Mouse (Mus musculus): ENCODE data around the gene Polr1e. TPM values are rescaled to one million over a fixed set of nuclear protein-coding genes. Genes with fewer than 3 reads are reported as not detected.
"Not testable (repeated sequence)": the region's sequence is repeated elsewhere in the genome, so short reads cannot be mapped to it uniquely, and the experiment has no call there.

Gene Polr1e
- polyA plus RNA-seq, 1 experiment from 2014 or later: 38.6 TPM

DNA sequence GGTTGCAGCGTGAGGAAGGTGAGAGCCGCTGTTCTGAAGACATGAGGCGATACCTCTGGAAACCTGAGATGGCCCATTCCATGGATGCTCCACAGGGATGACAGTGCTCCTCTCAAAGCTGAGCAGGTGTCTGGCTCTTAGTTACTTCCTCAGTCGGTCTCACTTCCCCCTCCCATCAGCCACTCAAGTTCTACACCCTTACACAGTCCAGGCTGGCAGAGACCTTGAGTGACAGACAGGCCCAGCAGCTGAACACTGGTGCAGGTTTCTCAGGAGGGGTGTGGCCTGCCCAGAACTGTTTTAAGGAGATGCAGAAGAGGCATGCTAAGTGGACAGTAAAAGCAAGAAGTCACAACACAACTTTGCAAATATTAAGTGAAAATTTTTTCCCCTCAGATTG lies 49.4 kb downstream of the Polr1e start:
- no peak for ATAC-seq (ENCODE audit: low FRiP score)
- WGBS: 93% methylated on average over 4 of the region's 4 CpGs
- H3K4me1 ChIP-seq: peaks cover 6% of the 10 kb centered on the region
- H3K27me3 ChIP-seq: no peaks in the 10 kb centered on the region
- H3K9me3 ChIP-seq (replicated peaks): no peaks in the 10 kb centered on the region
- no peak overlapping the region for H3K9ac ChIP-seq
- no peak overlapping the region for H3K4me3 ChIP-seq
- H3K4me2 ChIP-seq (replicated peaks): no peak overlapping the region
- no peaks in the 10 kb centered on the region for H3K36me3 ChIP-seq
- H3K27ac ChIP-seq: no peak overlapping the region

DNA sequence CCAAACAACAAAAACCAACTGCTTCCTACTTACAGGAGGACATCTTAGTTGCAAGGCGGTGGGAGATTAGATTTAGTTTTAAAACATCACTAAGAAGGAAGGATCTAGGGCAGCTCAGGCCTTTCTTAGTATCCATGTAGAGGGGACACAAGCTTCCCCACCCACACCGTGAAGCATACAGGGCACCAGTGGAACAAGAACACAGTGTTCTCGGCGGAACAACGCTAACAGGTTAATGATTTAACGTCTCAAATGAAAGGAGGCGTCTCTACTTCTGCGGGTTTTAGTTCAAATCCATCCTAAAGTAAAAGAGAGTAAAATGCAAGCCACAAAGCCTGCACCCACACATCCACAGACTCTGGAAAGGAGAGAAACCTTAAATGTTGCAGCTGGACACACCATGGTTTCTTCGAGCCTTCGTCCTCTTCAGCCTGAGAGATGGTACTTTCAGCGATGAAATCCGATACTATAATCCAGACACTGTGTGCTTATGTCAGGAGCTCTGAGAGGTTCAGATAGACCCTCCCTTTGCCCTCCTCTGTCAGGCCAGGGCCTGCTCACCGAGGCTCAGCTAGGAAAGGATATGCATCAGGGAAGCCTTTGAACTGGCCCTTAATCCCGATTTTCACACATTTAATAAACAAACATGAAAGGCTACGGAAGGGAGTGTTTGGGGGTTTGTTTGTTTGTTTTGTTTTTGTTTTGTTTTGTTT lies 54.0 kb downstream of the Polr1e start:
- no peak for ATAC-seq (ENCODE audit: low FRiP score)
- Histone ChIP-seq H3K27ac (no peak overlapping the region), H3K4me3 (no peak overlapping the region), H3K9ac (no peak overlapping the region), H3K4me1 (peaks cover 3% of the 10 kb centered on the region), H3K4me2 (replicated peaks) (no peak overlapping the region), H3K36me3 (no peaks in the 10 kb centered on the region), H3K27me3 (no peaks in the 10 kb centered on the region), H3K9me3 (replicated peaks) (no peaks in the 10 kb centered on the region)
- 77% methylated on average over 15 of the region's 15 CpGs for WGBS

DNA sequence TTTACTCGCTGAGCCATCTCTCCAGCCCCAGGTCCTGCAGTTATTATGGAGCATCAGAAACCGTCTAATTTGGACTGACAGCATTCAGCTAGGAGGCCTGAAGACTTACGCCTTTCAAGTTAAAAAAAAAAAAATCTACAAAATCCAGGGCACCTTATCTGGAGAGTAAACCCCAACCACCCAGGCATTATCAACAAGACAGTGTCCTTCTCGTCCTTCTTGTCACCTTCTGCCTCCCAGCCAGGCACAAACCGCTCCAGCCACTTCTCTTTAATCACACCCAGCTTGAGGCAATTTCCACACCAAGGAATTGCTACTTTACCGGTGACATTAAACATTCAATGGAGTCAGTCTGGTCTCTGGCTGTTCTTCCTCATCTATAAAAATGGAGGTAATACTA lies 55.2 kb downstream of the Polr1e start:
- WGBS: 88% methylated on average over 6 of the region's 6 CpGs
- peaks cover 3% of the 10 kb centered on the region for H3K4me1 ChIP-seq
- no peak overlapping the region for H3K9ac ChIP-seq
- no peak overlapping the region for H3K27ac ChIP-seq
- ATAC-seq (ENCODE audit: low FRiP score): no peak
- no peaks in the 10 kb centered on the region for H3K27me3 ChIP-seq
- H3K4me3 ChIP-seq: no peak overlapping the region
- H3K9me3 ChIP-seq (replicated peaks): no peaks in the 10 kb centered on the region
- H3K4me2 ChIP-seq (replicated peaks): no peak overlapping the region
- 0 out of 2 replicates have a peak, but pooled peaks cover under 1% of the 10 kb centered on the region for H3K36me3 ChIP-seq

DNA sequence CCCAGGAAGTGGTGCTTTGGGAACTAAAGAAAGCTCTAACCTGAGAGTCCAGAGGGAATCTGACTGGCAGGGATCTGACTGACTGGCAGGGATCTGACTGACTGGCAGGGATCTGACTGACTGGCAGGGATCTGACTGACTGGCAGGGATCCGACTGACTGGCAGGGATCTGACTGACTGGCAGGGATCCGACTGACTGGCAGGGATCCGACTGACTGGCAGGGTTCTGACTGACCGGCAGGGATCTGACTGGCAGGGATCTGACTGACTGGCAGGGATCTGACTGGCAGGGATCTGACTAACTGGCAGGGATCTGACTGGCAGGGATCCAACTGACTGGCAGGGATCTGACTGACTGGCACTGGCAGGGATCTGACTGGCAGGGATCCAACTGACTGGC lies 62.7 kb downstream of the Polr1e start:
- not testable (repeated sequence) for H3K4me2 ChIP-seq (replicated peaks); H3K27ac ChIP-seq; ATAC-seq (ENCODE audit: low FRiP score); H3K4me3 ChIP-seq; H3K36me3 ChIP-seq; H3K9ac ChIP-seq; H3K27me3 ChIP-seq; H3K9me3 ChIP-seq (replicated peaks)
- 89% methylated on average over 4 of the region's 4 CpGs for WGBS
- H3K4me1 ChIP-seq: peaks cover 13% of the 10 kb centered on the region

DNA sequence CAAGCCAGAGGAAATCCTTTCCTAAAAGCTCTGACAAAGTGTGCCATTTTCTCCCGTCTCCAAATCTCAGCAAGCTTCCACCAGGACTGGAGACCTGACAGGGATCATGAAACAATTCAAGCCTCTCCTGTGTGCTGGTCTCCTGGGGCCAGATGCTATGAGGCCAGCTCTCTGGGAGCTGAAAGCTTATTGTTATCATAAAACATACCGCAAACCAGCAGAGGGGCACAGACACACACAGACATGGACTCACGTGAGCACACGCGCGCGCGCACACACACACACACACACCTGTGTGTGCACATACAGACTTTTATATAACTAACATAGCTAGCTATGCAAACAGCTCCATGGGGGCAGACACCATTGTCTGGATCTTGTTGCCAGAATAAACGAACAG lies 64.6 kb downstream of the Polr1e start:
- no peaks in the 10 kb centered on the region for H3K27me3 ChIP-seq
- 0 out of 2 replicates have a peak, but pooled peaks cover 3% of the 10 kb centered on the region for H3K36me3 ChIP-seq
- 76% methylated on average over 9 of the region's 9 CpGs for WGBS
- H3K9me3 ChIP-seq (replicated peaks): no peaks in the 10 kb centered on the region
- peak overlapping the region; percentile 90 for H3K4me3 ChIP-seq
- H3K4me1 ChIP-seq: peaks cover 13% of the 10 kb centered on the region
- peak overlapping the region; percentile 55; the same call in 1 of the 2 replicates for H3K27ac ChIP-seq
- no peak for ATAC-seq (ENCODE audit: low FRiP score)
- H3K4me2 ChIP-seq (replicated peaks): peak overlapping the region; percentile 77
- peak overlapping the region; percentile 49 for H3K9ac ChIP-seq

DNA sequence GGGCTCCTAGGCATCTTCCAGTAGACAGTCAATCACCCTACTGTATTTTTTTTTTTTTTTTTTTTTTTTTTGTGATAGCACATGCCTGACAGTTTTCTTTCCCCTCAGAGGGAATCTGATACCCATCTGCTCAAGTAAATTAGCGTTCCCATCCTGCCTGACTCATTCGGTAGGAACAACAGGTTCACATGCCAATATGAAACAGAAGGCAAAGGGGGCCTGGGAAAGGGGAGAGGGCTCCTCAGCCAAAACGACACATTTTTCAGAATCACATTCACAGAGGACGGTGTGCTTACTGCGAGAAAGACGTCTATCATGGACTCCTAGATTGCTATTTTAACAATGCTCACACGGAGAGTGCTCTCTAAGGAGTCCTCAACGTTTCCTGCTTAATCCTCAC lies 65.1 kb downstream of the Polr1e start:
- no peak for ATAC-seq (ENCODE audit: low FRiP score)
- 0 out of 2 replicates have a peak overlapping the region, but pooled peaks have one; percentile 55 for H3K27ac ChIP-seq
- peak overlapping the region; percentile 96 for H3K9ac ChIP-seq
- 1% methylated on average over 8 of the region's 8 CpGs for WGBS
- no peaks in the 10 kb centered on the region for H3K9me3 ChIP-seq (replicated peaks)
- H3K4me3 ChIP-seq: peak overlapping the region; percentile 90
- 0 out of 2 replicates have a peak, but pooled peaks cover 3% of the 10 kb centered on the region for H3K36me3 ChIP-seq
- H3K4me2 ChIP-seq (replicated peaks): peak overlapping the region; percentile 77
- H3K4me1 ChIP-seq: peaks cover 13% of the 10 kb centered on the region
- H3K27me3 ChIP-seq: no peaks in the 10 kb centered on the region

DNA sequence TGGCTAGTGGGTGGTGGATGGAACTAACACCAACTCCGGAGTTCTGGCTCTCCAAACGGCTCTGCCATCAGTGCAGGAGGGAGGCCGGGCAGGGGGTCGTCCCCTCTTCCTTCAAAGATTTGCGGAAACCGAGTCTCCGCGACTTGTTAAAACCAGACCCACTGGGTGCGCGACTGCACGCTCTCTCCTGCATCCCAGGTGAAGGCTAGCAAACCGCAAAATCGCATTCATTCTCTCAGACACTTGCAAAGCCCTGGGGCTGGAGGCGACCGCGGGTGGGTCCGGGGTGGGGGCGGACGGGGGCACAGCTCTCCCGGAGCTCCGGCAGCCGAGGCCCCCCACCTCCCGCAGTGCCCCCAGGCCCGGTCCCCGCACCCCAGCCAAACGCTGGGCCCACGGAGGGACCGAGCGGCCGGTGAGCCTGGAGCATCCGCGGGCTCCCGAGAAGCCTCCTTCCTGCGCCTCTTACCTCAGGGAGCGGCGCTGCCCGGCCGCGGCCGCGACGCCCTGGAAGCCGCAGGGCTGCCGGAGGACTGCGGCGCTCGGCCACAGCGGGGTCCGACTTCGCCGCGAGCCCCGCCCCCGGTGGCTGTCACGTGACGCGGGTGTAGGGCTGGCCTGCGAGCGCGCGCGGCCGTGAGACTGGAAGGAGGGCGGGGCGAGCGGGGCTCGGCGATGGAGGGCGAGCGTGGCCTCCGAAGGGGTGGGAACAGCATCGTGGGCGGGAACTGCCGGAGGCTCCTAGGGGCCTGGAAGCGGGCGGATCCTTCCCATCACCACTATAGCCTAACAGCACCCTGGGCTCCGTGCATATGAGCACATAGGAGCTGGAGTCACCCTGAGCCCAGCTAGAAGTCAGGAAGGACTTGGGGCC lies 65.9 kb downstream of the Polr1e start, which contains the start of gene Fbxo10:
Gene Fbxo10 (minus strand): TSS at position 584 of the 874 bp plus-strand sequence.
- Histone ChIP-seq H3K9me3 (replicated peaks) (no peaks in the 10 kb centered on the region), H3K27ac (peak within 1 kb of the TSS; percentile 84), H3K4me2 (replicated peaks) (peak within 1 kb of the TSS; percentile 77), H3K4me3 (peak within 1 kb of the TSS; percentile 90), H3K9ac (peak within 1 kb of the TSS; percentile 96), H3K27me3 (no peaks in the 10 kb centered on the region), H3K36me3 (no peaks in the 10 kb centered on the region), H3K4me1 (peaks cover 13% of the 10 kb centered on the region)
- WGBS: under 1% methylated on average over 66 of the region's 77 CpGs
- ATAC-seq (ENCODE audit: low FRiP score): peak; percentile 93

DNA sequence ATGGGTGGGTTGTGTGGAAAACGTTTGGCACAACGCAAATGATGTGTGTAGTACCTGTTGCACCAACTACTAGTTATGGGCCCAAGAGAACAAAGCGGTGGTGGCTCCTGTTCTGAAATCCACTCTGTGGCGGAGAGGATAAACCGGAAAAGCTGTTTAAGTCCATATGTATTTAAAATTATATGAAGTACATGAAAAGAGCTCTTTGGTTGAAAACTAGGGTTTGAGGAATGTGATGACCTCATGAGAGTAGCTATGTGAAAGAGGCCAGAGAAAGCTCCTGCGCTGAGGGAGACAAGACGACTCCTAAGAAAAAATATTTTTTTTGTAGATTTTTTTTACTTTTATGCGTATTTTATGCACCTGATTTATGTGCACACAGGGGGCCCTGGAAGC lies 66.5 kb downstream of the Polr1e start:
- Histone ChIP-seq H3K27ac (no peak overlapping the region), H3K4me1 (peaks cover 13% of the 10 kb centered on the region), H3K4me3 (peak overlapping the region; percentile 90), H3K4me2 (replicated peaks) (peak overlapping the region; percentile 77), H3K9ac (peak overlapping the region; percentile 96), H3K36me3 (no peaks in the 10 kb centered on the region), H3K27me3 (no peaks in the 10 kb centered on the region), H3K9me3 (replicated peaks) (no peaks in the 10 kb centered on the region)
- WGBS: 48% methylated on average over 8 of the region's 8 CpGs
- peak; percentile 7; the same call in 1 of the 2 replicates for ATAC-seq (ENCODE audit: low FRiP score)

Other genes starting within 250 kb of the Polr1e start
- gene Grhpr, start 37.2 kb upstream of the Polr1e start, polyA plus RNA-seq (2016; fragmentation: Nextera tagmentation; extraction: Ambion mirVana): 38.1 and 43.2 TPM in 2 replicates
- gene Zbtb5, start 6.2 kb upstream of the Polr1e start, polyA plus RNA-seq (2016; fragmentation: Nextera tagmentation; extraction: Ambion mirVana): 51.0 and 53.1 TPM in 2 replicates
- gene Fbxo10, start 66.0 kb downstream of the Polr1e start, polyA plus RNA-seq (2016; fragmentation: Nextera tagmentation; extraction: Ambion mirVana): 17.5 and 17.6 TPM in 2 replicates
- gene Tomm5, start 89.5 kb downstream of the Polr1e start, polyA plus RNA-seq (2016; fragmentation: Nextera tagmentation; extraction: Ambion mirVana): 137 and 148 TPM in 2 replicates
- gene Frmpd1, start 166.3 kb downstream of the Polr1e start, polyA plus RNA-seq (2016; fragmentation: Nextera tagmentation; extraction: Ambion mirVana): 2.0 and 2.5 TPM in 2 replicates